Mouse (Mus musculus): ENCODE data around the gene Gm5294. TPM values are rescaled to one million over a fixed set of nuclear protein-coding genes. Genes with fewer than 3 reads are reported as not detected.

Gene Gm5294
- polyA plus RNA-seq, 1 experiment = not detected

- H3K27me3 ChIP-seq (ENCODE audit: control insufficient read depth, insufficient read depth, insufficient read length) = no peaks in the 10 kb centered on the region
- TF ChIP-seq USF1 (IDR thresholded peaks at IDR 0.05; ENCODE audit: low read depth) = no peak
- TF ChIP-seq MAX (IDR thresholded peaks at IDR 0.05; ENCODE audit: low read depth) = no peak
- no peak for TF ChIP-seq CEBPB (IDR thresholded peaks at IDR 0.05; ENCODE audit: insufficient read depth, poor library complexity, severe bottlenecking)
- no peak for TF ChIP-seq MYOG (IDR thresholded peaks at IDR 0.05; ENCODE audit: control insufficient read depth in 1 of 3, insufficient read depth in 1 of 3, insufficient read length in 2 of 3, low read depth in 2 of 3)
- H3K4me3 ChIP-seq = no peak overlapping the region
These were observed 18.2 kb upstream of the Gm5294 start for GRCm38 (mm10) chr5:138801588-138802116.

GRCm38 (mm10) chr5:138804286-138804685 lies 15.6 kb upstream of the Gm5294 start:
- H3K79me2 ChIP-seq (ENCODE audit: control insufficient read depth, insufficient read depth) = no peaks in the 10 kb centered on the region
- H3K4me2 ChIP-seq (ENCODE audit: low read depth) = no peak overlapping the region
- no peak overlapping the region for H3K4me3 ChIP-seq
- TF ChIP-seq TCF12 (IDR thresholded peaks at IDR 0.05; ENCODE audit: insufficient read depth, poor library complexity, severe bottlenecking) (no peak), MYOD1 (IDR thresholded peaks at IDR 0.05; ENCODE audit: control insufficient read depth in 1 of 3, insufficient read length in 2 of 3, low read depth in 2 of 3) (no peak), TCF3 (IDR thresholded peaks at IDR 0.05; ENCODE audit: insufficient read length, low read depth) (no peak), POLR2AphosphoS2 (IDR thresholded peaks at IDR 0.05; ENCODE audit: insufficient read length, low read depth) (no peak), MYOG (IDR thresholded peaks at IDR 0.05; ENCODE audit: control insufficient read depth in 1 of 3, insufficient read depth in 1 of 3, insufficient read length in 2 of 3, low read depth in 2 of 3) (no peak), POLR2A (IDR thresholded peaks at IDR 0.05; ENCODE audit: insufficient read length, low read depth) (no peak), MAX (IDR thresholded peaks at IDR 0.05; ENCODE audit: low read depth) (no peak), REST (IDR thresholded peaks at IDR 0.05; ENCODE audit: insufficient read depth, insufficient read length) (no peak), SRF (IDR thresholded peaks at IDR 0.05; ENCODE audit: control insufficient read depth, insufficient read length, low read depth) (no peak), CEBPB (IDR thresholded peaks at IDR 0.05; ENCODE audit: insufficient read depth, poor library complexity, severe bottlenecking) (no peak), E2F4 (IDR thresholded peaks at IDR 0.05; ENCODE audit: insufficient read depth) (no peak), USF1 (IDR thresholded peaks at IDR 0.05; ENCODE audit: low read depth) (no peak)
- H3ac ChIP-seq (ENCODE audit: control insufficient read depth, insufficient read length) = no peak overlapping the region
- no peaks in the 10 kb centered on the region for H3K27me3 ChIP-seq (ENCODE audit: control insufficient read depth, insufficient read depth, insufficient read length)
- H3K36me3 ChIP-seq (ENCODE audit: control insufficient read depth, insufficient read depth) = peaks cover 8% of the 10 kb centered on the region

More at GRCm38 (mm10) chr5:138801588-138802116, 18.2 kb upstream of the Gm5294 start:
- H3K4me2 ChIP-seq (ENCODE audit: low read depth) = no peak overlapping the region
- no peaks in the 10 kb centered on the region for H3K79me2 ChIP-seq (ENCODE audit: control insufficient read depth, insufficient read depth)
- peaks cover 8% of the 10 kb centered on the region for H3K36me3 ChIP-seq (ENCODE audit: control insufficient read depth, insufficient read depth)
- H3ac ChIP-seq (ENCODE audit: control insufficient read depth, insufficient read length) = no peak overlapping the region

DNA sequence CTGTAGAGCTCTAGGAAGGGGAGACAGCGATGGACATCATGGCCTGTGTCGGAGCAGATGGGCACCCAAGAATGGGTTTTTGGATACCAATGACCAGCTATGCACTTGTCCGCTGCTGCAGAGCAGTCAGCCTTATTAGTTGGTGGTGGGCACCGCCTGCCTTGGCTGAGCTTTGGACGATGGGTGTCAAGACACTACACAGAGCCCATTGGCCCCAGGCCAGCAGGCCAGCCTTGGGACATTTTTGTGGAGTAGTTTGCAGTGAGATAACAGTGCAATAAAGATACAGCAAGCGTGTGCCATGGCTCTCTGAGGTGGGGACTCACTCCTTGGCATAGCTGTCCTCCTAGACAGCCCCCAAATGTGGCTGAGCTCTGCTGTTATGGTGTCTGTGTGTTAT lies 10.1 kb upstream of the Gm5294 start:
- H3ac ChIP-seq (ENCODE audit: control insufficient read depth, insufficient read length) = no peak overlapping the region
- H3K27me3 ChIP-seq (ENCODE audit: control insufficient read depth, insufficient read depth, insufficient read length) = no peaks in the 10 kb centered on the region
- no peaks in the 10 kb centered on the region for H3K79me2 ChIP-seq (ENCODE audit: control insufficient read depth, insufficient read depth)
- H3K36me3 ChIP-seq (ENCODE audit: control insufficient read depth, insufficient read depth) = peaks cover 7% of the 10 kb centered on the region
- no peak overlapping the region for H3K4me3 ChIP-seq
- TF ChIP-seq POLR2AphosphoS2 (IDR thresholded peaks at IDR 0.05; ENCODE audit: insufficient read length, low read depth) = no peak
- no peak for TF ChIP-seq MYOD1 (IDR thresholded peaks at IDR 0.05; ENCODE audit: control insufficient read depth in 1 of 3, insufficient read length in 2 of 3, low read depth in 2 of 3)
- TF ChIP-seq CEBPB (IDR thresholded peaks at IDR 0.05; ENCODE audit: insufficient read depth, poor library complexity, severe bottlenecking) = no peak
- TF ChIP-seq POLR2A (IDR thresholded peaks at IDR 0.05; ENCODE audit: insufficient read length, low read depth) = no peak
- TF ChIP-seq MYOG (IDR thresholded peaks at IDR 0.05; ENCODE audit: control insufficient read depth in 1 of 3, insufficient read depth in 1 of 3, insufficient read length in 2 of 3, low read depth in 2 of 3) = no peak
- TF ChIP-seq USF1 (IDR thresholded peaks at IDR 0.05; ENCODE audit: low read depth) = no peak
- TF ChIP-seq MAX (IDR thresholded peaks at IDR 0.05; ENCODE audit: low read depth) = no peak
- TF ChIP-seq REST (IDR thresholded peaks at IDR 0.05; ENCODE audit: insufficient read depth, insufficient read length) = no peak
- no peak overlapping the region for H3K4me2 ChIP-seq (ENCODE audit: low read depth)

DNA sequence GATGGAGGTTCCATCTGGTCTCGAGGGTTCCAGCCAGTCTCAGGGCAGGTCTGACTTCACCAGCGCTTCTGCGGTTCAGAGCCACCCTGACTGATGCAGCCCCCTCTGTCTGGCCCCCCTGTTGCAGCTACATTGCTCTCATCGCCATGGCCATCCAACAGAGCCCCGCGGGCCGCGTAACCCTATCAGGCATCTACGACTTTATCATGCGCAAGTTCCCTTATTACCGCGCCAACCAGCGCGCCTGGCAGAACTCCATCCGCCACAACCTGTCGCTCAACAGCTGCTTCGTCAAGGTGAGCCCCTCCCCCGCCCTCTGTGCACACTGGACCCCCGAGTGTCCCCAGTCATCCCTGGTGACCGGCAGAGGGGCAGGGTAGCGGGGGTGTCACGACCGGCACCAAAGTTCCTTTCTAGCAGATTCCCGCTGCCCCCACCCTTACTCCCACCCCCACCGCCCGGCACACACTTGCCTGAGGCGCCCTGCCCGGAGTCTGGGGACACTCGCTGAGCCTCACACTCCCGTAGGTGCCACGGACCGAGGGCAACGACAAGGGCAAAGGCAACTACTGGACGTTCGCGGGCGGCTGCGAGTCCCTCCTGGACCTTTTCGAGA lies 945 bp downstream of the Gm5294 start:
- no peaks in the 10 kb centered on the region for H3K36me3 ChIP-seq (ENCODE audit: control insufficient read depth, insufficient read depth)
- no peaks in the 10 kb centered on the region for H3K79me2 ChIP-seq (ENCODE audit: control insufficient read depth, insufficient read depth)
- TF ChIP-seq CEBPB (IDR thresholded peaks at IDR 0.05; ENCODE audit: insufficient read depth, poor library complexity, severe bottlenecking) = no peak
- no peak for TF ChIP-seq MAX (IDR thresholded peaks at IDR 0.05; ENCODE audit: low read depth)
- no peak for TF ChIP-seq POLR2A (IDR thresholded peaks at IDR 0.05; ENCODE audit: insufficient read length, low read depth)
- TF ChIP-seq TCF3 (IDR thresholded peaks at IDR 0.05; ENCODE audit: insufficient read length, low read depth) = no peak
- no peak for TF ChIP-seq MYOD1 (IDR thresholded peaks at IDR 0.05; ENCODE audit: control insufficient read depth in 1 of 3, insufficient read length in 2 of 3, low read depth in 2 of 3)
- no peak for TF ChIP-seq SRF (IDR thresholded peaks at IDR 0.05; ENCODE audit: control insufficient read depth, insufficient read length, low read depth)
- no peak for TF ChIP-seq E2F4 (IDR thresholded peaks at IDR 0.05; ENCODE audit: insufficient read depth)
- no peak for TF ChIP-seq POLR2AphosphoS2 (IDR thresholded peaks at IDR 0.05; ENCODE audit: insufficient read length, low read depth)
- TF ChIP-seq TCF12 (IDR thresholded peaks at IDR 0.05; ENCODE audit: insufficient read depth, poor library complexity, severe bottlenecking) = no peak
- no peak for TF ChIP-seq REST (IDR thresholded peaks at IDR 0.05; ENCODE audit: insufficient read depth, insufficient read length)
- no peak for TF ChIP-seq MYOG (IDR thresholded peaks at IDR 0.05; ENCODE audit: control insufficient read depth in 1 of 3, insufficient read depth in 1 of 3, insufficient read length in 2 of 3, low read depth in 2 of 3)
- TF ChIP-seq USF1 (IDR thresholded peaks at IDR 0.05; ENCODE audit: low read depth) = no peak
- H3ac ChIP-seq (ENCODE audit: control insufficient read depth, insufficient read length) = no peak overlapping the region
- peaks cover 19% of the 10 kb centered on the region for H3K27me3 ChIP-seq (ENCODE audit: control insufficient read depth, insufficient read depth, insufficient read length)
- H3K4me2 ChIP-seq (ENCODE audit: low read depth) = no peak overlapping the region
- H3K4me3 ChIP-seq = no peak overlapping the region

GRCm38 (mm10) chr5:138825090-138825489 lies 5.2 kb downstream of the Gm5294 start:
- Histone ChIP-seq H3K79me2 (ENCODE audit: control insufficient read depth, insufficient read depth) (no peaks in the 10 kb centered on the region), H3K27me3 (ENCODE audit: control insufficient read depth, insufficient read depth, insufficient read length) (peaks cover 19% of the 10 kb centered on the region), H3ac (ENCODE audit: control insufficient read depth, insufficient read length) (no peak overlapping the region), H3K4me2 (ENCODE audit: low read depth) (no peak overlapping the region), H3K36me3 (ENCODE audit: control insufficient read depth, insufficient read depth) (no peaks in the 10 kb centered on the region), H3K4me3 (no peak overlapping the region)
- TF ChIP-seq MYOD1 (IDR thresholded peaks at IDR 0.05; ENCODE audit: control insufficient read depth in 1 of 3, insufficient read length in 2 of 3, low read depth in 2 of 3) (no peak), MAX (IDR thresholded peaks at IDR 0.05; ENCODE audit: low read depth) (no peak), POLR2AphosphoS2 (IDR thresholded peaks at IDR 0.05; ENCODE audit: insufficient read length, low read depth) (no peak), E2F4 (IDR thresholded peaks at IDR 0.05; ENCODE audit: insufficient read depth) (no peak), CEBPB (IDR thresholded peaks at IDR 0.05; ENCODE audit: insufficient read depth, poor library complexity, severe bottlenecking) (no peak), TCF12 (IDR thresholded peaks at IDR 0.05; ENCODE audit: insufficient read depth, poor library complexity, severe bottlenecking) (no peak), USF1 (IDR thresholded peaks at IDR 0.05; ENCODE audit: low read depth) (no peak), SRF (IDR thresholded peaks at IDR 0.05; ENCODE audit: control insufficient read depth, insufficient read length, low read depth) (no peak), POLR2A (IDR thresholded peaks at IDR 0.05; ENCODE audit: insufficient read length, low read depth) (no peak), REST (IDR thresholded peaks at IDR 0.05; ENCODE audit: insufficient read depth, insufficient read length) (no peak), MYOG (IDR thresholded peaks at IDR 0.05; ENCODE audit: control insufficient read depth in 1 of 3, insufficient read depth in 1 of 3, insufficient read length in 2 of 3, low read depth in 2 of 3) (no peak), TCF3 (IDR thresholded peaks at IDR 0.05; ENCODE audit: insufficient read length, low read depth) (no peak)

Data from myocyte (in vitro differentiated cells).